Mouse (Mus musculus) heart, embryonic 16.5 days (tissue): ENCODE data around the gene Lfng. TPM values are rescaled to one million over a fixed set of nuclear protein-coding genes. Genes with fewer than 3 reads are reported as not detected.
A peak's percentile ranks its signal among the peaks of the same experiment; 100 is the strongest.

Experiments
- ATAC-seq: fragments of 200-750 bp; cut with Nextera tagmentation; replicated peaks from 2 replicates; pipeline ENCODE4 v1.8.0; 2017; ENCODE audit warnings: moderate number of reproducible peaks; ENCODE audit not compliant: insufficient read depth, low FRiP score; ENCODE audit errors: extremely low read depth
- H3K27ac ChIP-seq: fragments of 300-500 bp; sonication (generic); 2 replicates; pipeline ENCODE4 v1.5.1; 2014; ENCODE audit warnings: mild to moderate bottlenecking, low read length, control low read depth, moderate library complexity
- H3K27me3 ChIP-seq: fragments of 300-500 bp; sonication (generic); 2 replicates; pipeline ENCODE4 v1.6.1; 2014; ENCODE audit warnings: low read length, mixed read lengths; ENCODE audit not compliant: control insufficient read depth, insufficient read depth
- H3K36me3 ChIP-seq: fragments of 300-500 bp; sonication (generic); 2 replicates; pipeline ENCODE4 v1.6.1; 2014; ENCODE audit not compliant: control insufficient read depth, insufficient read depth
- H3K4me1 ChIP-seq: fragments of 300-500 bp; sonication (generic); 2 replicates; pipeline ENCODE4 v1.6.1; 2014; ENCODE audit warnings: low read length, mixed read lengths; ENCODE audit not compliant: control insufficient read depth, insufficient read depth
- H3K4me2 ChIP-seq: fragments of 300-500 bp; sonication (generic); 2 replicates; pipeline ENCODE4 v1.6.1; 2014; ENCODE audit warnings: low read depth, mild to moderate bottlenecking, control low read depth, low read length
- H3K4me3 ChIP-seq: fragments of 300-500 bp; sonication (generic); 2 replicates; pipeline ENCODE4 v1.5.1; 2014; ENCODE audit warnings: mild to moderate bottlenecking, control low read depth, low read length
- H3K9ac ChIP-seq: fragments of 300-500 bp; sonication (generic); 2 replicates; pipeline ENCODE4 v1.6.1; 2014; ENCODE audit warnings: low read length, control low read depth
- H3K9me3 ChIP-seq: fragments of 300-500 bp; sonication (generic); replicated peaks from 2 replicates; pipeline ENCODE4 v1.6.1; 2016; ENCODE audit warnings: low read length; ENCODE audit not compliant: control insufficient read depth
- WGBS: fragments of 180-500 bp; shearing (Covaris S2); extraction: QIAGEN DNeasy Blood & Tissue Kit; methylation state at CpG from one replicate; pipeline ENCODE4 v1.1.7; 2014; 5-methylcytosine and 5-hydroxymethylcytosine counted together
- polyA plus RNA-seq: library from polyadenylated mRNA; unstranded; fragments of >200 nt; fragmentation: Nextera tagmentation; extraction: Ambion mirVana; gene quantifications from 2 replicates; pipeline ENCODE4 v1.2.1, GENCODE M21; 2015

The Lfng gene
- polyA plus RNA-seq, 1 experiment from 2014 or later, result 6.2 TPM

DNA sequence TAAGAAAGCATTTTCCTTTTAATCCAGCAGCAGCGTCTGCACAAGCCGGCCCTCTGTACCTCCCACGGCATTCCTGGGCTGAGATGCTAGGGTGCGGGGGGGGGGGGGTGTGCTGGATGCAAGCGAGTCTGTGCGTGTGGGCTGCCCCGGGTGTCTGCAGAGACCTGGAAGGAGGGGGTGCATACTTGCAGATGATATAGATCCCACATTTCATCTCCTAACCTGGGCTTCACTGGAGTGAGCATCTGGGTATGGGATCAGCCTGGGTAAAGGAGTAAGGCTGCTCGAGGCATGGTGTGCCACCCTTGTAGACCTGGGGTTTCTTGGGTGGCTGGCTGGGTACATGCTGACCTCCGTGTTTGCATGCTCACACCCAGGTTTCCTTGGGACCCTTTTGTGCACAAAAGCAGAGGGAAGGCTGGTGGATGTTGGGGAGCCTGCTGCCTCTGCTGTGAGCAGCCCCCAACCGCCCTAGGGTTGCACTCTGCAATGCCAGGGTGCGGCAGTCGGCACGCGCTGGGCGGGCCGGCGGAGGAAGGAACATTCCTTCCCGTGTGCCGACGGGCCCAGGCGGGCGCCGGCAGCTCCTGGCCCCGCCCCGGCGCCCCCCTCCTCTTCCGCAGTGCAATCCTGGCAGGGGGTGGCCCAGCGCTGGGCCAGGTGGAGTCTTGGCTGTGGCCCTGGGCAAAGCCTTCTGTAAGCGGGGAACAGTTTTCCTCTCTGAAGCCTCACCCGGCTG is 3.3 kb downstream of the Lfng start:
- peaks cover 52% of the 10 kb centered on the region for H3K4me1 ChIP-seq
- peaks cover 41% of the 10 kb centered on the region for H3K27me3 ChIP-seq
- 3% methylated on average over 29 of the region's 30 CpGs for WGBS

DNA sequence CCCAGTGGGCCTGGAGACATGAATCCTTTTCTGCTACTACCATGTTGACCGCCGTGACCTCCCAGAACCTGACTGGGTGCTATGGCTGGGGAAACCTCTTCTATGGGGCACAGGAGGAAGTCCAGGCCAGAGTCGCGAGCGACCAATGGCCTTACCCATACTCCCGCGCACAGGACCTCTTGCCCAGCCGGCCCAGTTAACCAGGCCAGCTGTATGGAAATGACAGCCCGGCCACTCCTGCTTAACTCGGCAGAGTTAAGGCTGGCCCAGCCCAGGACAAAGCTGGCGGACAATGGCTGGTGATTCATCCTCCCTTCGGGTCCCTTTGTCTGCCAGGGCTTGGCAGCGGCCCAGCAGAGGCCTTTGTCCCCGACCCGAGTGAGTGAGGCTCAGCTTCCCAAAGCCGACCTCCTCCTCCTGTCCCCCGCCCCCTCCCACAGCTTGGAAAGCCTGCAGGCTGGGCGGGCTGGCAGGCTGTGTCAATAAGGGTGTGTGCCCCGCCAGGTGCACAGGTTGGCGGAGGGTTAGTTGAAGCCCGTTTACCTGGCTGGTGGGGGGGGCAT is 4.0 kb downstream of the Lfng start:
- peak overlapping the region; percentile 90 for H3K4me2 ChIP-seq
- no peaks in the 10 kb centered on the region for H3K9me3 ChIP-seq
- peak overlapping the region; percentile 71 for H3K27ac ChIP-seq
- H3K27me3 ChIP-seq, result peaks cover 34% of the 10 kb centered on the region
- peak overlapping the region; percentile 70 for H3K4me3 ChIP-seq
- H3K9ac ChIP-seq, result peak overlapping the region; percentile 57
- peak; percentile 29 for ATAC-seq
- H3K4me1 ChIP-seq, result peaks cover 49% of the 10 kb centered on the region
- 15% methylated on average over 21 of the region's 21 CpGs for WGBS
- no peaks in the 10 kb centered on the region for H3K36me3 ChIP-seq

More for the DNA sequence above, 3.3 kb downstream of the Lfng start:
- Histone ChIP-seq H3K27ac (peak overlapping the region; percentile 71), H3K4me2 (peak overlapping the region; percentile 90), H3K9ac (peak overlapping the region; percentile 57), H3K36me3 (no peaks in the 10 kb centered on the region), H3K4me3 (peak overlapping the region; percentile 70), H3K9me3 (no peaks in the 10 kb centered on the region)
- ATAC-seq, result peak; percentile 33; the same call in 1 of the 2 replicates

DNA sequence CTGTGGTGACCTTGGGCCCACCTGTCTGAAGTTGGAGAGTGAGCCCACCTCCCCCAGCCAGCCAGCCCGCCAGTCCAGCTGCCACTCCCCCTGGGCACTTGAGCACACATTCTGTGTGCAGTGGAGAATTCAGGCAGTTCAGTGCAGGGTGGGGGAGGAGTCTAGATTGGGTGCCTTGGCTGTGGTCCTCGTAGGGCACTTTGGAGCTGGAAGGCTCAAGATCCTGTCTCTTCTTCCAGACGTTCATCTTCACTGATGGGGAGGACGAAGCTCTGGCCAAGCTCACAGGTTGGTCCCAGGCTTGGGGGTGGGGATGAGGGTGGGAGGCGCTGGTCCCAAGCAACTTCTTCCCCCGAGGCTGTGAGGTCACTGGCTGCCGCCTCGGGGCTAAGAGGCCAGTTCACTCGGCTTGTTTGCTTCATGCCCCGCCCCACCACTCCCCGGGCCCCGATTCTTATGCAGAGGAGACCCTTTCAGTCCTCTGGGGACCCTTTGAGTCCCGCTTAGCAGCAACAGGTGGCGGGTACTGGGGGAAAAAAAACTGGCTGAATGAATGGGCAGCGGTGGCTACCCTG is 4.6 kb downstream of the Lfng start:
- peak overlapping the region; percentile 90 for H3K4me2 ChIP-seq
- H3K4me3 ChIP-seq, result peak overlapping the region; percentile 70
- ATAC-seq, result no peak
- H3K9me3 ChIP-seq, result no peaks in the 10 kb centered on the region
- peaks cover 29% of the 10 kb centered on the region for H3K27me3 ChIP-seq
- no peaks in the 10 kb centered on the region for H3K36me3 ChIP-seq
- H3K9ac ChIP-seq, result peak overlapping the region; percentile 57
- WGBS, result 33% methylated on average over 15 of the region's 15 CpGs
- H3K4me1 ChIP-seq, result peaks cover 49% of the 10 kb centered on the region
- peak overlapping the region; percentile 71 for H3K27ac ChIP-seq

DNA sequence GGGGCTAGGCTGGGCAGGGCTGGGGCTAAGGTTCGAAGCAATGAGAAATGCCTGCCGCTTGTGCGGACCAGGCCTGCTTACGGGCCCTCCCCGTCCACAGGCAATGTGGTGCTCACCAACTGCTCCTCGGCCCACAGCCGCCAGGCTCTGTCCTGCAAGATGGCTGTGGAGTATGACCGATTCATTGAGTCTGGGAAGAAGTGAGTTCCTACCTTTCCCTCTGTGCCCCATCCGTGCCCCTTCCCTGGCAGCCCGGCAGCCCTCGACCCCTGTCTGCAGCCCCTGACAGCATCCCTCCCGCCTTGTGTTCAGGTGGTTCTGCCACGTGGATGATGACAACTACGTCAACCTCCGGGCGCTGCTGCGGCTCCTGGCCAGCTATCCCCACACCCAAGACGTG is 5.1 kb downstream of the Lfng start:
- H3K27ac ChIP-seq, result no peak overlapping the region

DNA sequence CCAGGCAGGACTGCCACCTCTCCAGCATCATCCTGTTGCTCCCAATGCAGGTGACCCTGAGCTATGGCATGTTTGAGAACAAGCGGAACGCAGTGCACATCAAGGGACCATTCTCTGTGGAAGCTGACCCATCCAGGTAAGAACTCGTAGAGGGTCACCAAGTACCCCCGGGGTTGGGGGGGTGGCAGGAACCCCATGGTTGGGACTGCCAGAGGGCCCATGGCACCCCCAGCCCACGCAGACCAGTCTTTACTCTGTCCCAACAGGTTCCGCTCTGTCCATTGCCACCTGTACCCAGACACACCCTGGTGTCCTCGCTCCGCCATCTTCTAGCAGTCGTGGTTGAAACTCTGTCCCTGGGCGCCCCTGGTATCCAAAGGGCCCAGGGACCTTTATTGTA is 7.0 kb downstream of the Lfng start:
- Histone ChIP-seq H3K36me3 (no peaks in the 10 kb centered on the region), H3K4me1 (peaks cover 30% of the 10 kb centered on the region), H3K27ac (no peak overlapping the region), H3K4me2 (no peak overlapping the region), H3K4me3 (no peak overlapping the region), H3K9ac (no peak overlapping the region), H3K9me3 (no peaks in the 10 kb centered on the region), H3K27me3 (peaks cover 6% of the 10 kb centered on the region)
- WGBS, result 97% methylated on average over 10 of the region's 10 CpGs
- no peak for ATAC-seq

More for the DNA sequence above, 5.1 kb downstream of the Lfng start:
- H3K4me2 ChIP-seq, result no peak overlapping the region; the same call in 1 of the 2 replicates
- no peak overlapping the region; the same call in 1 of the 2 replicates for H3K9ac ChIP-seq
- no peak for ATAC-seq
- WGBS, result 79% methylated on average over 18 of the region's 18 CpGs
- H3K36me3 ChIP-seq, result no peaks in the 10 kb centered on the region
- H3K9me3 ChIP-seq, result no peaks in the 10 kb centered on the region
- no peak overlapping the region for H3K4me3 ChIP-seq
- peaks cover 24% of the 10 kb centered on the region for H3K27me3 ChIP-seq
- H3K4me1 ChIP-seq, result peaks cover 44% of the 10 kb centered on the region

DNA sequence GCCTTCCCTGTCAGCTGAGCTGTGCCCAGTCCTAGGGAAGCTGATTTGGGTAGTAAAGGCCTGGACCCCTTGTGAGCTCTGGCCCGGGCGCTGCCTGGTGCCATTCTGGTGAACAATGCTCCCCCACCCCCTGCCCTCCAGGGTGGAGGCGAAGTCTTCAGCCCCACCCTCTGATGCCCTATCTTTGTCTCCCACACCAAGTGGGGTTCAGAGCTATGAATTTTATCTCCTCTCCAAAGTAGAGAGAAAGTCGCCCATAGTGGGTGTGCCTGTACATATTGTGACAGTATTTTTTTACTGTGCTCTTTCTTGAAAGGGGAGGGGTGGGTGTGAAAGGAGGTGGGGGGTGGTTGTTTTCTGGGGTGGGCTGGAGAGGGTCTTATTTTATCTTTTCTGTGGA is 7.7 kb downstream of the Lfng start:
- Histone ChIP-seq H3K4me3 (no peak overlapping the region), H3K9me3 (no peaks in the 10 kb centered on the region), H3K4me1 (peaks cover 25% of the 10 kb centered on the region), H3K36me3 (no peaks in the 10 kb centered on the region), H3K27me3 (peaks cover under 1% of the 10 kb centered on the region), H3K4me2 (no peak overlapping the region), H3K27ac (no peak overlapping the region), H3K9ac (no peak overlapping the region)
- ATAC-seq, result no peak
- WGBS, result 84% methylated on average over 4 of the region's 4 CpGs

DNA sequence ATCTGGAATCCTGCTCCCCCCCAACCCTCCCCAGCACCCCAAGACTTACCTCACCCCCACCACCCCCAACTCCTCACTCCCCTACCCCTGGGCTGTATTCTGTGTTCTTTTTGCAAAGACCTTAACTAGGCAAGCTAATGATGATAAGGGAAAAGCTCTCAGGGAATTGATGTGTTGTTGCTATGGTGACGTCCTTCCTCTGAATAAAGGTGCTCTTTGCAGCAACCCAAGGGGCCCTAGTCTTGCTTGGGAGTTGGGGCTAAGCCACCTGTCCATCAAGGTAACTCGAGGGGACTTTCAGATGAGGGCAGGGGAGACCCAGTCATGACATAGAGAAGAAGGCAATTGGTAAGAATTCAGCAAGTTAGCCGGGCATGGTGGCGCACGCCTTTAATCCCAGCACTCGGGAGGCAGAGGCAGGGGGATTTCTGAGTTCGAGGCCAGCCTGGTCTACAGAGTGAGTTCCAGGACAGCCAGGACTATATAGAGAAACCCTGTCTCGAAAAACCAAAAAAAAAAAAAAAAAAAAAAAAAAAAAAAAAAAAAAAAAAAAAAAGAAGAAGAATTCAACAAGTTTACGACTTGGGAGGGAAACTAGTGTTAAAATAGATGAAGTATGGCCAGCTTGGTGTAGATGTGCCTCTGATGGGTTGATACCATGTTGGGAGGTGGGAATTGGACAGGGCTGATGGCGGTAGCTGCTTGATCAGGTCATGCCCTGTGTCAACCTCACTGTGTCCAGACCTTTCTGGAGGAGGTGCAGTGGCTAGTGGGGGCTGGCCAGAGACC is 8.4 kb downstream of the Lfng start:
- H3K9me3 ChIP-seq, result no peaks in the 10 kb centered on the region
- H3K4me2 ChIP-seq, result no peak overlapping the region
- H3K4me1 ChIP-seq, result peaks cover 18% of the 10 kb centered on the region
- no peak for ATAC-seq
- no peaks in the 10 kb centered on the region for H3K27me3 ChIP-seq
- H3K9ac ChIP-seq, result no peak overlapping the region
- H3K27ac ChIP-seq, result no peak overlapping the region
- H3K36me3 ChIP-seq, result no peaks in the 10 kb centered on the region
- 77% methylated on average over 10 of the region's 10 CpGs for WGBS
- no peak overlapping the region for H3K4me3 ChIP-seq

DNA sequence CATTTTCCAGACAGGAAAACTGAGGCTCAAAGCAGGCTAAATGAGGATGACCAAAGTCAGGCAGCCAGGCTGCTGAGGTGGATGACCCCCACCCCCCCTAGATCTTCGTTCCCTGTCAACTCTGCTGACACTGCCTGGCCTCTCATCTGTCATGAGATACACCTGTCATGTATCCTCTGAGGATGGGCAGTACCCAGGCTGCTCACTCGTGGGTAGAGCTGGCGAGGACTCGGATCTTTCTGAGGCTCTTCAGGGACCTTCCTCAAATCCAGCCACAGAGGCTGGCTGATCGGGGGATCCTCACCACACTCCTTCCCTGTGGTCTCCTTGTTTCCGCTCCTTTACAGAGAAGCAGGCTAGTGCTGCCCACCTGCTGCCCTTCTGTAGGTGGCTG is 9.0 kb downstream of the Lfng start:
- no peaks in the 10 kb centered on the region for H3K27me3 ChIP-seq
- H3K9ac ChIP-seq, result no peak overlapping the region
- H3K9me3 ChIP-seq, result no peaks in the 10 kb centered on the region
- no peaks in the 10 kb centered on the region for H3K36me3 ChIP-seq
- H3K27ac ChIP-seq, result no peak overlapping the region
- H3K4me3 ChIP-seq, result no peak overlapping the region
- 74% methylated on average over 6 of the region's 6 CpGs for WGBS
- H3K4me2 ChIP-seq, result no peak overlapping the region
- no peak for ATAC-seq
- peaks cover 12% of the 10 kb centered on the region for H3K4me1 ChIP-seq
